Comparison of ENCODE assay signal across 8 mouse cellular contexts in the genomic region with DNA sequence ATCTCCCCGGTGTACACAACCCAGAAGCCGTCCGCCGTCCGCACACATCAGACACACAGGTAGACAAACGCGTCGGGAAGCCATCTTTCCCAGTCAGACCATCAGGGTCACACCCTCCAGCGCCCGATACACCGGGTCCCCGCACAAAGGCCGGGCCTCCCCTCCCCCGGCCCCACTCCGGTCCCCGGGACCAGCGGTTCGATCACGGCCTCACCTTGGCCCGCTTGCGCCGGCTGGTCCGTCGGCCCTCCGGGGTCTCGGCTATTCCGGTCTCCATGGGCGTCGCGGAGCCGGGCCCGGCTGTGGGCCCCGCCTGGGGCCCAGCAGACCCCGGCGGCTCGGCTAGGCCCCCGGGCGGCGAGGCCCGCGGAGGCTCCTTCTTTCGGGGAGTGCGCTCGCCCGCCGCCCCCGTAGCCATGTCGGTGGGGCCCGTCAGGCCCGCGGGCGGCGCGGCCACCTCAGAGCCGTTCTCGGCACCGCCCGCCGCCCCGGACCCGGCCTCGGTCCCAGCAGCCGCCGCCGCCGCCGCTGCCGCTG. TPM values are rescaled to one million over a fixed set of nuclear protein-coding genes. Genes with fewer than 3 reads are reported as not detected.
DNase-seq lines count a peak whose midpoint lies in the region; ATAC-seq lines count a peak whose summit lies in the region.

No protein-coding gene starts in this region.

- WGBS in forebrain, embryonic 16.5 days, result under 1% methylated on average over 59 of the region's 68 CpGs
- under 1% methylated on average over 62 of the region's 68 CpGs for WGBS in hindbrain, embryonic 15.5 days
- under 1% methylated on average over 63 of the region's 68 CpGs for whole genome bisulfite sequencing in limb, embryonic 12.5 days
- WGBS in midbrain, embryonic 14.5 days, result under 1% methylated on average over 54 of the region's 68 CpGs
- WGBS in stomach, embryonic 15.5 days, result under 1% methylated on average over 67 of the region's 68 CpGs

- peak; percentile 31 for DNase-seq in ovary, postnatal 10 days (ENCODE audit: low spot score)
- no peak for DNase-seq in ovary, adult 18-20 months (ENCODE audit: low spot score)
- peak; percentile 40 for DNase-seq in cerebellum, adult 11-12 months
- DNase-seq in midbrain, embryonic 14.5 days, result peak; percentile 70

- H3K4me2 ChIP-seq in forebrain, embryonic 16.5 days (ENCODE audit: low read length), result peak overlapping the region; percentile 63
- peak overlapping the region; percentile 68 for H3K4me2 ChIP-seq in hindbrain, embryonic 15.5 days
- H3K4me2 ChIP-seq in limb, embryonic 12.5 days, result peak overlapping the region; percentile 68
- peak overlapping the region; percentile 60 for H3K4me2 ChIP-seq in midbrain, embryonic 14.5 days (ENCODE audit: low read length)
- H3K4me2 ChIP-seq in stomach, embryonic 15.5 days, result peak overlapping the region; percentile 60

- no peaks in the 10 kb centered on the region for H3K27me3 ChIP-seq in forebrain, embryonic 16.5 days (replicated peaks; ENCODE audit: control insufficient read depth, insufficient read depth, low read length)
- H3K27me3 ChIP-seq in hindbrain, embryonic 15.5 days, result no peaks in the 10 kb centered on the region
- no peaks in the 10 kb centered on the region for H3K27me3 ChIP-seq in limb, embryonic 12.5 days
- H3K27me3 ChIP-seq in midbrain, embryonic 14.5 days (ENCODE audit: control insufficient read depth, insufficient read depth, low read length), result no peaks in the 10 kb centered on the region
- no peaks in the 10 kb centered on the region for H3K27me3 ChIP-seq in stomach, embryonic 15.5 days (replicated peaks)

- H3K9me3 ChIP-seq in forebrain, embryonic 16.5 days (ENCODE audit: control insufficient read depth, low read length), result no peaks in the 10 kb centered on the region
- H3K9me3 ChIP-seq in hindbrain, embryonic 15.5 days, result no peaks in the 10 kb centered on the region
- no peaks in the 10 kb centered on the region for H3K9me3 ChIP-seq in limb, embryonic 12.5 days
- no peaks in the 10 kb centered on the region for H3K9me3 ChIP-seq in midbrain, embryonic 14.5 days (ENCODE audit: control insufficient read depth, low read length)
- no peaks in the 10 kb centered on the region for H3K9me3 ChIP-seq in stomach, embryonic 15.5 days

- H3K9ac ChIP-seq in forebrain, embryonic 16.5 days (replicated peaks; ENCODE audit: low read depth, low read length), result peak overlapping the region; percentile 99
- peak overlapping the region; percentile 100 for H3K9ac ChIP-seq in hindbrain, embryonic 15.5 days
- H3K9ac ChIP-seq in limb, embryonic 12.5 days (replicated peaks), result peak overlapping the region; percentile 100
- H3K9ac ChIP-seq in midbrain, embryonic 14.5 days (replicated peaks; ENCODE audit: low read length), result peak overlapping the region; percentile 100
- peak overlapping the region; percentile 99 for H3K9ac ChIP-seq in stomach, embryonic 15.5 days

- H3K36me3 ChIP-seq in forebrain, embryonic 16.5 days (ENCODE audit: control insufficient read depth, insufficient read depth), result no peaks in the 10 kb centered on the region
- no peaks in the 10 kb centered on the region for H3K36me3 ChIP-seq in hindbrain, embryonic 15.5 days
- H3K36me3 ChIP-seq in limb, embryonic 12.5 days, result 0 out of 2 replicates have a peak, but pooled peaks cover 7% of the 10 kb centered on the region
- H3K36me3 ChIP-seq in midbrain, embryonic 14.5 days (ENCODE audit: control insufficient read depth, insufficient read depth, low read length), result no peaks in the 10 kb centered on the region
- no peaks in the 10 kb centered on the region for H3K36me3 ChIP-seq in stomach, embryonic 15.5 days

- peak overlapping the region; percentile 94 for H3K4me3 ChIP-seq in forebrain, embryonic 16.5 days (replicated peaks; ENCODE audit: low read length)
- peak overlapping the region; percentile 100 for H3K4me3 ChIP-seq in hindbrain, embryonic 15.5 days
- H3K4me3 ChIP-seq in limb, embryonic 12.5 days (replicated peaks), result peak overlapping the region; percentile 99
- peak overlapping the region; percentile 100 for H3K4me3 ChIP-seq in midbrain, embryonic 14.5 days (replicated peaks; ENCODE audit: low read depth, low read length)
- peak overlapping the region; percentile 99 for H3K4me3 ChIP-seq in stomach, embryonic 15.5 days (replicated peaks)

- ATAC-seq in forebrain, embryonic 16.5 days, result peak; percentile 65
- peak; percentile 48 for ATAC-seq in hindbrain, embryonic 15.5 days (ENCODE audit: low FRiP score, low read depth)
- peak; percentile 42; the same call in 1 of the 2 replicates for ATAC-seq in limb, embryonic 12.5 days (ENCODE audit: insufficient number of reproducible peaks, insufficient read depth, low FRiP score, low TSS enrichment, low read depth)
- ATAC-seq in midbrain, embryonic 14.5 days (ENCODE audit: low FRiP score, low TSS enrichment), result peak; percentile 61
- ATAC-seq in stomach, embryonic 15.5 days (ENCODE audit: insufficient read depth, low FRiP score, low read depth), result peak; percentile 45

- peaks cover 22% of the 10 kb centered on the region for H3K4me1 ChIP-seq in forebrain, embryonic 16.5 days (replicated peaks; ENCODE audit: control insufficient read depth, insufficient read depth, low read length)
- peaks cover 26% of the 10 kb centered on the region for H3K4me1 ChIP-seq in hindbrain, embryonic 15.5 days (replicated peaks)
- peaks cover 10% of the 10 kb centered on the region for H3K4me1 ChIP-seq in limb, embryonic 12.5 days (replicated peaks)
- H3K4me1 ChIP-seq in midbrain, embryonic 14.5 days (ENCODE audit: control insufficient read depth, insufficient read depth, low read length), result peaks cover 11% of the 10 kb centered on the region
- H3K4me1 ChIP-seq in stomach, embryonic 15.5 days, result peaks cover 10% of the 10 kb centered on the region; the same call in 1 of the 2 replicates

- peak overlapping the region; percentile 96 for H3K27ac ChIP-seq in forebrain, embryonic 16.5 days (ENCODE audit: low read length)
- peak overlapping the region; percentile 97 for H3K27ac ChIP-seq in hindbrain, embryonic 15.5 days (replicated peaks)
- H3K27ac ChIP-seq in limb, embryonic 12.5 days, result peak overlapping the region; percentile 96
- H3K27ac ChIP-seq in midbrain, embryonic 14.5 days (replicated peaks; ENCODE audit: low read depth, low read length), result peak overlapping the region; percentile 97
- peak overlapping the region; percentile 90 for H3K27ac ChIP-seq in stomach, embryonic 15.5 days

RNA-seq across cellular contexts. Expression of a gene that starts 0.4 kb away (rescaled TPM):
- 82.2 and 87.4 TPM in 2 replicates for polyA plus RNA-seq in forebrain, embryonic 16.5 days (2015; fragmentation: Nextera tagmentation; extraction: Ambion mirVana)
- polyA plus RNA-seq in hindbrain, embryonic 15.5 days (2015; fragmentation: Nextera tagmentation; extraction: Ambion mirVana), result 59.5 and 64.7 TPM in 2 replicates
- 78.4 and 79.7 TPM in 2 replicates for polyA plus RNA-seq in limb, embryonic 12.5 days (2016; fragmentation: Nextera tagmentation; extraction: Ambion mirVana)
- 105 and 116 TPM in 2 replicates for polyA plus RNA-seq in midbrain, embryonic 14.5 days (2014; fragmentation: Nextera tagmentation; extraction: Ambion mirVana)
- 32.1 and 35.5 TPM in 2 replicates for polyA plus RNA-seq in stomach, embryonic 15.5 days (2015; fragmentation: Nextera tagmentation; extraction: Ambion mirVana)

RNA-seq across cellular contexts. Expression of a gene that starts 8.2 kb away (rescaled TPM):
- not detected in 2 replicates for polyA plus RNA-seq in forebrain, embryonic 16.5 days (2015; fragmentation: Nextera tagmentation; extraction: Ambion mirVana)
- polyA plus RNA-seq in hindbrain, embryonic 15.5 days (2015; fragmentation: Nextera tagmentation; extraction: Ambion mirVana), result not detected in 2 replicates
- polyA plus RNA-seq in limb, embryonic 12.5 days (2016; fragmentation: Nextera tagmentation; extraction: Ambion mirVana), result not detected in 2 replicates
- not detected in 2 replicates for polyA plus RNA-seq in midbrain, embryonic 14.5 days (2014; fragmentation: Nextera tagmentation; extraction: Ambion mirVana)
- not detected in 2 replicates for polyA plus RNA-seq in stomach, embryonic 15.5 days (2015; fragmentation: Nextera tagmentation; extraction: Ambion mirVana)

RNA-seq across cellular contexts. Expression of a gene that starts 20.3 kb away (rescaled TPM):
- polyA plus RNA-seq in forebrain, embryonic 16.5 days (2015; fragmentation: Nextera tagmentation; extraction: Ambion mirVana), result 0.06 TPM in 1 of 2 replicates, not detected in the other
- polyA plus RNA-seq in hindbrain, embryonic 15.5 days (2015; fragmentation: Nextera tagmentation; extraction: Ambion mirVana), result 0.06 and 0.17 TPM in 2 replicates
- polyA plus RNA-seq in limb, embryonic 12.5 days (2016; fragmentation: Nextera tagmentation; extraction: Ambion mirVana), result not detected in 2 replicates
- polyA plus RNA-seq in midbrain, embryonic 14.5 days (2014; fragmentation: Nextera tagmentation; extraction: Ambion mirVana), result not detected in 2 replicates
- polyA plus RNA-seq in stomach, embryonic 15.5 days (2015; fragmentation: Nextera tagmentation; extraction: Ambion mirVana), result not detected in 2 replicates
